10 mouse cellular contexts compared by ENCODE assay signal in the genomic region with DNA sequence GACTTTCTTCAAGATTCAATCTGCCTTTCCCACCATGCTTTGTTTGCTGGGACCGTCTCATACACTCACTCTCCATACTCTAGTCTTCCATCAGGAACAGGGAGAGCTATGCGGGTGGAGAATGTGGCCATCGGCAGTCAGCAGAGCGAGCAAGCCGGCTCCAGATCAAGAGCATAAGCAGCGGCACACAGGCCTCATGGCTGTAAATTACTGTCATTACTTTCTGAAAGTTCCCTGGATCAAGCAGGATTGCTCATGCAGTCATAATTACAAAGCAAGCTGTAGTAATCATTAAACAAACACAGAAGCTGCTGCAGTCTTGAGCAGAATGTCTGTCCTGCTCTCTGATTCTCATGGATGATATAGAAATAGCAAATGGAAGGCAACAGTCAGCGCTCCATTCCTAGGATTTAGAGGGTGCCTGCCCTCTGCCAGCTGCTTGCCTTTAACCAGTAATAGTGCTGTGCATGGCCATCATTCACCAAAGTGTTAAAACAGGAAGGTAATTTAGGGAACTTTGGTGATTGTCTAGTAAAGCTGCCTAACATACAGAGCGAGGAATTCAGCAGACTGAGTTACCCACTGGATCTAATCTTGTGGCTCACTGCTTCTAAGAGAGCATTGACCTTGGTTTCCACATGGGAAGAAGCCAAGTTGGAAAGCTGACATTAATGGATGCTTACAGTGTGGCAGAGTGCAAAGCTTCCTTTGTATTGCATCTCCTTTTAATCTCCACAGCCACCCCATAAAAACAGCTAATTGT.
DNase-seq lines count a peak whose midpoint lies in the region; ATAC-seq lines count a peak whose summit lies in the region.
"Had no signal": no experiment of that assay in that cellular context is flagged by ENCODE, and none has a peak within 500 bp of the region (broad histone marks: within the 10 kb centered on the region; RNA-seq: fewer than 3 reads in every experiment).

No protein-coding gene starts in this region.

- H3K4me1 ChIP-seq in forebrain, embryonic 16.5 days (replicated peaks; ENCODE audit: control insufficient read depth, insufficient read depth, low read length), result no peaks in the 10 kb centered on the region; the same call in 1 of the 2 replicates
- H3K4me1 ChIP-seq: liver, embryonic 13.5 days had no signal

- H3K36me3 ChIP-seq in forebrain, embryonic 16.5 days (ENCODE audit: control insufficient read depth, insufficient read depth), result no peaks in the 10 kb centered on the region
- H3K36me3 ChIP-seq: G1E; liver, embryonic 13.5 days had no signal

- no peaks in the 10 kb centered on the region for H3K27me3 ChIP-seq in forebrain, embryonic 16.5 days (replicated peaks; ENCODE audit: control insufficient read depth, insufficient read depth, low read length)
- H3K27me3 ChIP-seq: liver, embryonic 13.5 days had no signal

- H3K27ac ChIP-seq in forebrain, embryonic 16.5 days (ENCODE audit: low read length), result no peak overlapping the region
- H3K27ac ChIP-seq: liver, embryonic 13.5 days had no signal

- H3K4me2 ChIP-seq in forebrain, embryonic 16.5 days (ENCODE audit: low read length), result no peak overlapping the region
- H3K4me2 ChIP-seq: liver, embryonic 13.5 days had no signal

- 46% methylated on average over 8 of the region's 8 CpGs for WGBS in forebrain, embryonic 16.5 days

- H3K4me3 ChIP-seq in forebrain, embryonic 16.5 days (replicated peaks; ENCODE audit: low read length), result no peak overlapping the region
- H3K4me3 ChIP-seq: liver, embryonic 13.5 days had no signal

- peak; percentile 39 for DNase-seq in adrenal gland, adult 2 months
- no peak for DNase-seq in adrenal gland, postnatal 4 days (ENCODE audit: low spot score in 2 of 2)
- peak; percentile 52 for DNase-seq in 3T3-L1 (ENCODE audit: low read depth, low spot score)
- peak; percentile 54 to 73 for DNase-seq in kidney, postnatal 4 days
- DNase-seq in layer of hippocampus, adult 9-10 months (ENCODE audit: low spot score), result no peak
- DNase-seq in cerebellum, postnatal 36 days, result no peak
- no peak for DNase-seq in heart, postnatal 36 days
- DNase-seq: liver, embryonic 13.5 days had no signal

- no peak overlapping the region for H3K9ac ChIP-seq in forebrain, embryonic 16.5 days (replicated peaks; ENCODE audit: low read depth, low read length)
- H3K9ac ChIP-seq: liver, embryonic 13.5 days had no signal

- intact Hi-C loops in heart, postnatal 36 days (cut with DNase I), result no loop called here

- H3K9me3 ChIP-seq in forebrain, embryonic 16.5 days (ENCODE audit: control insufficient read depth, low read length), result no peaks in the 10 kb centered on the region
- H3K9me3 ChIP-seq: liver, embryonic 13.5 days had no signal

- ATAC-seq in forebrain, embryonic 16.5 days, result peak; percentile 52

Comparison
In these comparisons a context has a peak if more than half of its experiments do, and no peak if none do; other contexts are left out.
1. DNase-seq: peak in adrenal gland, adult 2 months (single experiment), 3T3-L1 (single experiment) and kidney, postnatal 4 days (2 of 2); none in adrenal gland, postnatal 4 days (0 of 2), layer of hippocampus, adult 9-10 months (single experiment), cerebellum, postnatal 36 days (0 of 2) and heart, postnatal 36 days (0 of 2).